Mouse (Mus musculus) embryonic fibroblast, embryonic 13.5 days (primary cell): ENCODE results near the gene Fmo5.

Source experiments
- CTCF ChIP-seq: IDR thresholded peaks from 2 replicates; pipeline ENCODE4 v1.5.1; 2011; ENCODE audit warnings: mild to moderate bottlenecking, control low read depth, low read length, moderate library complexity, borderline replicate concordance; ENCODE audit not compliant: insufficient read depth
- POLR2A ChIP-seq: IDR thresholded peaks from 2 replicates; pipeline ENCODE4 v1.6.1; 2011; ENCODE audit warnings: low read depth, mild to moderate bottlenecking, control low read depth, low read length, moderate library complexity

GRCm38 (mm10) chr3:97628391-97629001 is at the start of gene Fmo5:
- peak; percentile 57 for TF ChIP-seq POLR2A
- no peak for TF ChIP-seq CTCF
